Mouse (Mus musculus): Measurements from ENCODE around the gene Tpx2.

DNA sequence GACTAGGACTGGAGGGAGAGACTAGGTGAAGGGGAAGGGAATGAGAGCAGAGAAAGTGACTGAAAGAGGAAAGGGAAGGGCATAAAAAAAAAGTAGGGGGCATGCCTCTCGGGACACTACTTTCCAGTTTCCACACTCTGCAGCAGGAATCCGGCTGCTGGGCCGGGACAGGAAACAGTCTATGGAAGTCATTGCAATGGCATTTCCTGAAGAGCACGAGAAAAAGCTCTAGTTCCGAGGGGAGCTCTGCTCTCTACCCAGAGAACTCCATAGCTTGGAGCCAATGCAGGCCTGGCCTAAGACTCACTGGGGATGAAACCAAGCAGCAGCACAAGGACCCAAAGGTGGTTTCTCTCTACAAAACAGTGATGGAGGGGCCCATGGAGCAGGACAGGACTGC is 26.7 kb upstream of the Tpx2 start:
- no peak for TF ChIP-seq CTCF (IDR thresholded peaks at IDR 0.05; ENCODE audit: borderline replicate concordance, extremely low read depth, insufficient read depth, insufficient read length)
- TF ChIP-seq POLR2A (IDR thresholded peaks at IDR 0.05; ENCODE audit: borderline replicate concordance, extremely low read depth, insufficient read depth, insufficient read length, poor library complexity, severe bottlenecking): no peak

Data from brain, embryonic 14.5 days (tissue).